Comparison of ENCODE assay signal across 8 mouse cellular contexts in the genomic region with DNA sequence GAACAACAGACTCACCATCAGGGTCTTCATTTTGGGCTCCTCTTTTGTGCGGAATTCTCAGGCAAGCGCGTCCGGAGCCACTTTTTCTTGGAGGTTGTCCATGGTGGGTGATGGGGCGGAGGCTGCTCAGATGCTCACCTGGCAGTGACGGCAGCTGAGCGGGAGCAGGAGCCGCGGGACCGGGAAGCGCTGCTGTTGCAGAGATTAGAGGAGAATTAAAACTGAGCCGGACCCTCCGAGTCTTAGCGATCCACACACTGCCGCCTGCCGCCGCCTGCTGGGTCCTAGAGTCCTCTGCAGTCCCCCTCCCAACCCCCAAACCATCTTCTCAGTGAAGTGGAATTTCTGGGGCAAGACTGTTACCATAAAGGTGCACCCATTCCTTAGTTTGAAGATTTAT. TPM values are rescaled to one million over a fixed set of nuclear protein-coding genes. Genes with fewer than 3 reads are reported as not detected.
A peak's percentile ranks its signal among the peaks of the same experiment; 100 is the strongest.
DNase-seq lines count a peak whose midpoint lies in the region; ATAC-seq and TF ChIP-seq lines count a peak whose summit lies in the region.

A gene (minus strand): TSS at position 259 of the 400 bp plus-strand sequence.

- H3K9ac ChIP-seq in embryonic facial prominence, embryonic 15.5 days = no peak within 1 kb of the TSS; the same call in 1 of the 2 replicates
- no peak within 1 kb of the TSS for H3K9ac ChIP-seq in liver, embryonic 15.5 days

- H3K4me2 ChIP-seq in embryonic facial prominence, embryonic 15.5 days (replicated peaks) = peak within 1 kb of the TSS; percentile 88
- peak within 1 kb of the TSS; percentile 27 for H3K4me2 ChIP-seq in liver, embryonic 15.5 days

- H3K9me3 ChIP-seq in embryonic facial prominence, embryonic 15.5 days (replicated peaks) = no peaks in the 10 kb centered on the region
- no peaks in the 10 kb centered on the region for H3K9me3 ChIP-seq in liver, embryonic 15.5 days (replicated peaks)

- WGBS in embryonic facial prominence, embryonic 15.5 days = 2% methylated on average over 17 of the region's 17 CpGs
- WGBS in liver, embryonic 15.5 days (ENCODE audit: insufficient replicate concordance) = 2% methylated on average over 17 of the region's 17 CpGs
- 3% methylated on average over 17 of the region's 17 CpGs for WGBS in small intestine, adult 2 months

- TF ChIP-seq CTCF in small intestine, adult 2 months (IDR thresholded peaks at IDR 0.05; ENCODE audit: extremely low read depth, insufficient read length, insufficient replicate concordance, low read depth, low read length) = no peak

- peaks cover 30% of the 10 kb centered on the region for H3K27me3 ChIP-seq in embryonic facial prominence, embryonic 15.5 days
- peaks cover 57% of the 10 kb centered on the region for H3K27me3 ChIP-seq in liver, embryonic 15.5 days
- H3K27me3 ChIP-seq in small intestine, adult 2 months (ENCODE audit: control insufficient read depth, insufficient read depth, low read length) = peaks cover 4% of the 10 kb centered on the region; the same call in 1 of the 2 replicates

- TF ChIP-seq POLR2A in small intestine, adult 2 months (IDR thresholded peaks at IDR 0.05; ENCODE audit: low read depth, low read length) = no peak

- peak; percentile 64 to 66 for DNase-seq in cerebellum, postnatal 14 days
- DNase-seq in cerebellum, adult 9-11 months = no peak
- peak; percentile 38 for DNase-seq in CD4-positive, CD25-positive, alpha-beta regulatory T cell, adult 2 months (ENCODE audit: low read depth, low spot score)
- peak; percentile 55 to 58 for DNase-seq in kidney, postnatal 4 days
- DNase-seq in adrenal gland, postnatal 14 days = no peak

- no peak within 1 kb of the TSS for H3K27ac ChIP-seq in embryonic facial prominence, embryonic 15.5 days (replicated peaks)
- H3K27ac ChIP-seq in liver, embryonic 15.5 days (replicated peaks) = no peak within 1 kb of the TSS
- H3K27ac ChIP-seq in small intestine, adult 2 months (ENCODE audit: insufficient read depth, low read depth, low read length) = no peak within 1 kb of the TSS

- H3K4me1 ChIP-seq in embryonic facial prominence, embryonic 15.5 days = peaks cover 15% of the 10 kb centered on the region
- H3K4me1 ChIP-seq in liver, embryonic 15.5 days (replicated peaks) = peaks cover 19% of the 10 kb centered on the region
- H3K4me1 ChIP-seq in small intestine, adult 2 months (ENCODE audit: control insufficient read depth, insufficient read depth, insufficient read length, low read length) = no peaks in the 10 kb centered on the region; the same call in 1 of the 2 replicates

- H3K4me3 ChIP-seq in embryonic facial prominence, embryonic 15.5 days (replicated peaks) = peak within 1 kb of the TSS; percentile 47
- 0 out of 2 replicates have a peak within 1 kb of the TSS, but pooled peaks have one; percentile 1 for H3K4me3 ChIP-seq in liver, embryonic 15.5 days (replicated peaks)
- H3K4me3 ChIP-seq in small intestine, adult 2 months (ENCODE audit: low read depth, low read length) = peak within 1 kb of the TSS; percentile 8; the same call in 1 of the 2 replicates

- no peaks in the 10 kb centered on the region for H3K36me3 ChIP-seq in embryonic facial prominence, embryonic 15.5 days
- H3K36me3 ChIP-seq in liver, embryonic 15.5 days (replicated peaks) = no peaks in the 10 kb centered on the region
- no peaks in the 10 kb centered on the region for H3K36me3 ChIP-seq in small intestine, adult 2 months (ENCODE audit: control insufficient read depth, insufficient read depth, low read length)

- ATAC-seq in embryonic facial prominence, embryonic 15.5 days (ENCODE audit: insufficient number of reproducible peaks, low FRiP score, low TSS enrichment, low read depth) = no peak
- ATAC-seq in liver, embryonic 15.5 days (ENCODE audit: insufficient read depth) = no peak

RNA-seq across cellular contexts. Expression of the gene that starts here (rescaled TPM):
- polyA plus RNA-seq in embryonic facial prominence, embryonic 15.5 days (2015; fragmentation: Nextera tagmentation; extraction: Ambion mirVana) = 1.9 and 2.0 TPM in 2 replicates
- 0.02 and 0.03 TPM in 2 replicates for polyA plus RNA-seq in liver, embryonic 15.5 days (2015; fragmentation: Nextera tagmentation; extraction: Ambion mirVana)
- polyA plus RNA-seq in small intestine, adult 2 months (2012; rRNA removed) = 0.14 and 0.28 TPM in 2 replicates
- total RNA-seq in adrenal gland, postnatal 14 days (2021) = 0.70 and 1.4 TPM in 2 replicates

Comparison
In these comparisons a context has a peak if more than half of its experiments do, and no peak if none do; other contexts are left out.
1. DNase-seq: peak in cerebellum, postnatal 14 days (2 of 2), CD4-positive, CD25-positive, alpha-beta regulatory T cell, adult 2 months (single experiment) and kidney, postnatal 4 days (2 of 2); none in cerebellum, adult 9-11 months (single experiment) and adrenal gland, postnatal 14 days (single experiment).
2. Peak in every context shown above with its lines, with median percentiles within 50 percentile points of each other: H3K4me3 ChIP-seq.